Mouse (Mus musculus): ENCODE results near the gene Slirp. TPM values are rescaled to one million over a fixed set of nuclear protein-coding genes. Genes with fewer than 3 reads are reported as not detected.
"Not testable (repeated sequence)": the region's sequence is repeated elsewhere in the genome, so short reads cannot be mapped to it uniquely, and the experiment has no call there.

Slirp gene
- total and polyA plus RNA-seq, 3 experiments = 117 to 261 (median 138) TPM

GRCm38 (mm10) chr12:87488683-87489082 lies 45.0 kb downstream of the Slirp start:
- H3K27ac ChIP-seq (ENCODE audit: insufficient read depth, low read depth); DNase-seq (ENCODE audit: extremely low read depth); H3K79me2 ChIP-seq (replicated peaks; ENCODE audit: control insufficient read depth, extremely low read depth, insufficient read depth, poor library complexity, severe bottlenecking); in situ Hi-C loops (cut with MboI; ENCODE audit: low pct_ligation_motif_present, low pct_unique_long_range_greater_than_20kb, low sequenced_read_pairs); H3K4me1 ChIP-seq (ENCODE audit: control insufficient read depth in 1 of 2, insufficient read depth in 2 of 2); H3K9ac ChIP-seq (ENCODE audit: insufficient read depth, low read depth); H3K9me3 ChIP-seq (replicated peaks; ENCODE audit: low read length); H3K36me3 ChIP-seq (replicated peaks in 1 of 2; ENCODE audit: control insufficient read depth in 1 of 2, insufficient read depth in 1 of 2, low read length in 1 of 2); H3K4me2 ChIP-seq (ENCODE audit: insufficient read depth, low read depth, poor library complexity, severe bottlenecking); H3K27me3 ChIP-seq (replicated peaks); H3K4me3 ChIP-seq (replicated peaks in 1 of 3; ENCODE audit: low read depth in 2 of 3, low read length in 2 of 3, poor library complexity in 1 of 3); dilution Hi-C loops (cut with MboI; ENCODE audit: extremely low pct_ligation_motif_present, extremely low pct_unique_long_range_greater_than_20kb, low sequenced_read_pairs): not testable (repeated sequence)

GRCm38 (mm10) chr12:87494421-87494820 lies 50.7 kb downstream of the Slirp start, which contains the start of gene Gm5788:
Gene Gm5788 (plus strand): TSS chr12:87494721.
- DNase-seq (ENCODE audit: extremely low read depth); H3K27ac ChIP-seq (ENCODE audit: insufficient read depth, low read depth); H3K27me3 ChIP-seq (replicated peaks); H3K4me2 ChIP-seq (ENCODE audit: insufficient read depth, low read depth, poor library complexity, severe bottlenecking); H3K79me2 ChIP-seq (replicated peaks; ENCODE audit: control insufficient read depth, extremely low read depth, insufficient read depth, poor library complexity, severe bottlenecking); H3K4me3 ChIP-seq (replicated peaks in 1 of 3; ENCODE audit: low read depth in 2 of 3, low read length in 2 of 3, poor library complexity in 1 of 3); H3K9me3 ChIP-seq (replicated peaks; ENCODE audit: low read length); H3K36me3 ChIP-seq (replicated peaks in 1 of 2; ENCODE audit: control insufficient read depth in 1 of 2, insufficient read depth in 1 of 2, low read length in 1 of 2); dilution Hi-C loops (cut with MboI; ENCODE audit: extremely low pct_ligation_motif_present, extremely low pct_unique_long_range_greater_than_20kb, low sequenced_read_pairs); H3K4me1 ChIP-seq (ENCODE audit: control insufficient read depth in 1 of 2, insufficient read depth in 2 of 2); in situ Hi-C loops (cut with MboI; ENCODE audit: low pct_ligation_motif_present, low pct_unique_long_range_greater_than_20kb, low sequenced_read_pairs); H3K9ac ChIP-seq (ENCODE audit: insufficient read depth, low read depth): not testable (repeated sequence)

Other genes starting within 250 kb of the Slirp start
- gene Samd15, start 244.2 kb upstream of the Slirp start, total RNA-seq (2012; rRNA removed) = 0.97 and 1.1 TPM in 2 replicates
- gene Samd15, start 244.2 kb upstream of the Slirp start, total RNA-seq (2014; rRNA removed) = 0.28 and 1.8 TPM in 2 replicates
- 2.8 and 3.9 TPM in 2 replicates for gene Samd15, start 244.2 kb upstream of the Slirp start, polyA plus RNA-seq (2012; ENCODE audit: insufficient read length, low read depth)
- 27.3 and 29.1 TPM in 2 replicates for gene Tmed8, start 243.4 kb upstream of the Slirp start, total RNA-seq (2012; rRNA removed)
- 27.9 and 29.3 TPM in 2 replicates for gene Tmed8, start 243.4 kb upstream of the Slirp start, total RNA-seq (2014; rRNA removed)
- 29.4 and 34.8 TPM in 2 replicates for gene Tmed8, start 243.4 kb upstream of the Slirp start, polyA plus RNA-seq (2012; ENCODE audit: insufficient read length, low read depth)
- gene Noxred1, start 205.2 kb upstream of the Slirp start, total RNA-seq (2012; rRNA removed) = 5.1 and 5.2 TPM in 2 replicates
- 6.9 and 8.0 TPM in 2 replicates for gene Noxred1, start 205.2 kb upstream of the Slirp start, total RNA-seq (2014; rRNA removed)
- 10.0 and 10.4 TPM in 2 replicates for gene Noxred1, start 205.2 kb upstream of the Slirp start, polyA plus RNA-seq (2012; ENCODE audit: insufficient read length, low read depth)
- 32.1 and 33.7 TPM in 2 replicates for gene Vipas39, start 177.6 kb upstream of the Slirp start, total RNA-seq (2012; rRNA removed)
- gene Vipas39, start 177.6 kb upstream of the Slirp start, total RNA-seq (2014; rRNA removed) = 44.4 and 47.2 TPM in 2 replicates
- 27.9 and 30.2 TPM in 2 replicates for gene Vipas39, start 177.6 kb upstream of the Slirp start, polyA plus RNA-seq (2012; ENCODE audit: insufficient read length, low read depth)
- 288 and 397 TPM in 2 replicates for gene Ahsa1, start 177.4 kb upstream of the Slirp start, total RNA-seq (2012; rRNA removed)
- gene Ahsa1, start 177.4 kb upstream of the Slirp start, total RNA-seq (2014; rRNA removed) = 456 and 483 TPM in 2 replicates
- gene Ahsa1, start 177.4 kb upstream of the Slirp start, polyA plus RNA-seq (2012; ENCODE audit: insufficient read length, low read depth) = 392 and 523 TPM in 2 replicates
- 0.08 TPM in 2 replicates for gene Ism2, start 144.2 kb upstream of the Slirp start, total RNA-seq (2012; rRNA removed)
- not detected in 2 replicates for gene Ism2, start 144.2 kb upstream of the Slirp start, total RNA-seq (2014; rRNA removed)
- 0.16 TPM in 1 of 2 replicates, not detected in the other for gene Ism2, start 144.2 kb upstream of the Slirp start, polyA plus RNA-seq (2012; ENCODE audit: insufficient read length, low read depth)
- 37.1 and 37.4 TPM in 2 replicates for gene Sptlc2, start 55.5 kb upstream of the Slirp start, total RNA-seq (2012; rRNA removed)
- 49.2 and 56.5 TPM in 2 replicates for gene Sptlc2, start 55.5 kb upstream of the Slirp start, total RNA-seq (2014; rRNA removed)
- gene Sptlc2, start 55.5 kb upstream of the Slirp start, polyA plus RNA-seq (2012; ENCODE audit: insufficient read length, low read depth) = 68.6 and 72.2 TPM in 2 replicates
- 26.8 and 31.7 TPM in 2 replicates for gene Alkbh1, start 121 bp downstream of the Slirp start, total RNA-seq (2012; rRNA removed)
- 39.1 and 54.1 TPM in 2 replicates for gene Alkbh1, start 121 bp downstream of the Slirp start, total RNA-seq (2014; rRNA removed)
- gene Alkbh1, start 121 bp downstream of the Slirp start, polyA plus RNA-seq (2012; ENCODE audit: insufficient read length, low read depth) = 32.8 and 37.3 TPM in 2 replicates
- 78.0 and 93.6 TPM in 2 replicates for gene Snw1, start 28.4 kb downstream of the Slirp start, total RNA-seq (2012; rRNA removed)
- gene Snw1, start 28.4 kb downstream of the Slirp start, total RNA-seq (2014; rRNA removed) = 116 and 126 TPM in 2 replicates
- 96.8 and 113 TPM in 2 replicates for gene Snw1, start 28.4 kb downstream of the Slirp start, polyA plus RNA-seq (2012; ENCODE audit: insufficient read length, low read depth)
- not detected in 2 replicates for gene Gm5788, start 50.8 kb downstream of the Slirp start, total RNA-seq (2012; rRNA removed)
- not detected in 2 replicates for gene Gm5788, start 50.8 kb downstream of the Slirp start, total RNA-seq (2014; rRNA removed)
- not detected in 2 replicates for gene Gm5788, start 50.8 kb downstream of the Slirp start, polyA plus RNA-seq (2012; ENCODE audit: insufficient read length, low read depth)
- gene Gm8300, start 70.4 kb downstream of the Slirp start, total RNA-seq (2012; rRNA removed) = 0.04 TPM in 1 of 2 replicates, not detected in the other
- gene Gm8300, start 70.4 kb downstream of the Slirp start, total RNA-seq (2014; rRNA removed) = not detected in 2 replicates
- gene Gm8300, start 70.4 kb downstream of the Slirp start, polyA plus RNA-seq (2012; ENCODE audit: insufficient read length, low read depth) = not detected in 2 replicates
- gene Oog1, start 158.8 kb downstream of the Slirp start, total RNA-seq (2012; rRNA removed) = not detected in 2 replicates
- not detected in 2 replicates for gene Oog1, start 158.8 kb downstream of the Slirp start, total RNA-seq (2014; rRNA removed)
- gene Oog1, start 158.8 kb downstream of the Slirp start, polyA plus RNA-seq (2012; ENCODE audit: insufficient read length, low read depth) = not detected in 2 replicates
- 0.08 TPM in 1 of 2 replicates, not detected in the other for gene Gm4027, start 175.0 kb downstream of the Slirp start, total RNA-seq (2012; rRNA removed)
- not detected in 2 replicates for gene Gm4027, start 175.0 kb downstream of the Slirp start, total RNA-seq (2014; rRNA removed)
- not detected in 2 replicates for gene Gm4027, start 175.0 kb downstream of the Slirp start, polyA plus RNA-seq (2012; ENCODE audit: insufficient read length, low read depth)
- not detected in 2 replicates for gene Gm16381, start 200.7 kb downstream of the Slirp start, total RNA-seq (2012; rRNA removed)
- gene Gm16381, start 200.7 kb downstream of the Slirp start, total RNA-seq (2014; rRNA removed) = not detected in 2 replicates
- not detected in 2 replicates for gene Gm16381, start 200.7 kb downstream of the Slirp start, polyA plus RNA-seq (2012; ENCODE audit: insufficient read length, low read depth)